Mouse (Mus musculus) brown adipose tissue, adult 24 weeks (tissue): Measurements from ENCODE around the gene Rhag. TPM values are rescaled to one million over a fixed set of nuclear protein-coding genes. Genes with fewer than 3 reads are reported as not detected.

Experiments
- H3K27ac ChIP-seq: fragments of 200-500 bp; replicated peaks from 2 replicates; pipeline ENCODE4 v1.5.1; 2012; ENCODE audit warnings: low read depth, mild to moderate bottlenecking, low read length
- H3K4me1 ChIP-seq: fragments of 200-500 bp; 2 replicates; pipeline ENCODE4 v1.6.1; 2012; ENCODE audit warnings: low read length, mixed read lengths; ENCODE audit not compliant: control insufficient read depth, insufficient read depth, insufficient read length
- H3K4me3 ChIP-seq: fragments of 200-500 bp; 2 replicates; pipeline ENCODE4 v1.5.1; 2012; ENCODE audit warnings: low read depth, mild to moderate bottlenecking, low read length, moderate library complexity; ENCODE audit not compliant: insufficient read depth
- polyA plus RNA-seq: library from polyadenylated mRNA; stranded (reverse); fragments of >200 nt; gene quantifications from 2 replicates; pipeline ENCODE4 v1.2.4, GENCODE M21; 2012; ENCODE audit not compliant: missing spikeins, insufficient read depth, insufficient read length

Rhag gene
- polyA plus RNA-seq = not detected in 2 replicates

DNA sequence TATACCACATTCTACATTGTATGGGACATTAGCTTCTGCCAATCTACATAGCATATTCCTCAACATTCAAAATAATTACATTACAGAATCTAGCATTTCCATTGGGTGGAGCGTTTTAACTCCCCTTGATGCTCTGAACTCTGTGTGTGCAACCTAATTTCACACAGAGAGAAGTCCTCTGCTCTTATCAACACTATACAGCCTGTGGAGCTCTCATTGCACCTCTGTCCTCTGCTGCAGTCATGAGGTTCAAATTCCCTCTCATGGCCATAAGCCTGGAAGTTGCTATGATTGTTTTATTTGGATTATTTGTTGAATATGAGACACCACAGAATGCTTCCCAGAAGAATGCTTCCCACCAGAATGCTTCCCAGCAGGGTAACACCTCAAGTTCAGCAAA, at the start of gene Rhag:
Rhag (plus strand) TSS at position 193 of the 400 bp plus-strand sequence.
- Histone ChIP-seq H3K4me3 (no peak within 1 kb of the TSS), H3K4me1 (no peaks in the 10 kb centered on the region)

GRCm38 (mm10) chr17:40763662-40764061, 47.3 kb upstream of the Rhag start:
- Histone ChIP-seq H3K27ac (no peak overlapping the region), H3K4me3 (no peak overlapping the region), H3K4me1 (no peaks in the 10 kb centered on the region)

More for the DNA sequence above, at the start of gene Rhag:
- no peak within 1 kb of the TSS for H3K27ac ChIP-seq

DNA sequence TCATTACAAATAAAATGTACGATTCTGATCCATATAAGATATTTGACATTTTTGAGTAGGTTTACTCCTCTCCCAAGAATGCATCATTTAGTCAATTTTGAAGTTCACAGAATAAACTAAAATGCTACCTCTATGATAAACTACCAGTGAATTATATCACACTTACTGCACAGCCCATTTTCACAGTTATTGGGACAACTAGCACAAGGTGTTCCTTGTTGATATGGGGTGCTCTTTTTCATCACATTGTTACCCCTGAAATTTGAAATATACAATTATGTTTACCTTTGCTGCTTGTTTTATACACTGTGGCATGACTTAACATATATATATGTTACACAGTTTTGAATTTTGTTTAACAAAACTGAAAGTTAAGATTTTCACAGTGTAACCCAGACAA, 43.8 kb upstream of the Rhag start:
- no peak overlapping the region for H3K27ac ChIP-seq
- no peak overlapping the region for H3K4me3 ChIP-seq
- H3K4me1 ChIP-seq = no peaks in the 10 kb centered on the region

DNA sequence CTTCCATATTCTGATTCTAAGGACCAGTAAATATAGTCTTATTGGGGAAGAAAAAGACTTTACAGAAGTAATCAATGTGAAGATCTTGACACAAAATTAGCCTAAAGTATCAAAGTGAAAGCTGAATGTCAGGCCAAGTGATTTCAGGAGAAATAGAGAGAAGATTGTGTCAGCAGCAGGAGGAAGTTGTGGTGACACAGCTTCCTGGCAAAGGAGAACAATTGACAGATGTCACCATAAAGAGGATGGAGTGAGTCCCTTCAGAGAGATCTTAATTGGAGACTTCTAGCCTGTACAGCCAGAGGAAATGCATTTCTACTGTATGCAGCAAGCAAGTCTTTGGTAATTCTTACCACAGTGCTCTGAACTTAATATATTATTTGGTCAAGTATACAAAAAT, 21.0 kb upstream of the Rhag start:
- Histone ChIP-seq H3K27ac (no peak overlapping the region), H3K4me1 (no peaks in the 10 kb centered on the region), H3K4me3 (no peak overlapping the region)

DNA sequence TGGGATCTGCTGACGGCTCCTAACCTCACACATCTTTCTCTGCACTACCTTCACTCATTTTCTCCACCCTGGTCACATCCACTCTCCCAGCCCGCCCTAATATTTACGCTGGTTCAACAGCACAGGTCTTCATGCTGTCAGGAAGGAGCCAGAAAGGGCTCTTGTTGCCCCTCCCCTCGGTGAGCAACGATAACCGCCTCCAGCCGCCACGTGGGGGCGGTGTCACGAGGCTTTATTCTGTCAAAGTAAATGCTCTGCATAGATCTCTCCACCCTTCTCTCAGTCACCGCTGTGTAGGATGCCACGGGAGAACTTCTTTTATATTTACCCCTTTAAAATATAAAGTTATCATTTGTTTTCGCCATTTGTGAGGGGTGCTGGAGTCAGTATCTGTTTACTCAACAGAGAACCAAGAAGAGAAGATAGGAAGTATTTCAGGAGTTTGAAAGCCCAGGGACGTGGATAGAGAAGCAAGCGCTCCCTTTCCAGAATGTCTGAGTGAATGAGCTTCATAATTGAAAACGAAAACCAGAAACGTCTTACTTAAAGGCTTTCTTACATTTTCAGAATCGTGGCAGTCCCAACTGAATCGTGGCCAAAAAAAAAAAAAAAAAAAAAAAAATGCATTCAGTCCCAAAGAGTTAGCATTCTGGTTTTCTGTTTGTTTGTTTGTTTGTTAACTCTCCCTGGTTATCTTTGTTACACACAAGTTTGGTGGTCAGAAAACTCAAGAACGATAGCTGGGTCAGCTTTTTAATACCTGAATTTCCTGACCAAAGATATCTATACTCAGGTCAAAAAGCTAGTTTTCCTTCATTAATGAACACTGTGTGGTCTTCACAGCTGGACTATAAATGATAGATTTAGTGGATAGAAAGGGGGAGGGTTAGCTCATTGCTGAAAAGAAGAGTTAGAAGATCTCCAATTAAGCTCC, 16.7 kb upstream of the Rhag start:
- H3K4me3 ChIP-seq = no peak overlapping the region
- no peaks in the 10 kb centered on the region for H3K4me1 ChIP-seq
- no peak overlapping the region for H3K27ac ChIP-seq

- Histone ChIP-seq H3K4me3 (no peak overlapping the region), H3K4me1 (no peaks in the 10 kb centered on the region), H3K27ac (no peak overlapping the region)
These were observed 8.1 kb upstream of the Rhag start for GRCm38 (mm10) chr17:40802707-40803340.

DNA sequence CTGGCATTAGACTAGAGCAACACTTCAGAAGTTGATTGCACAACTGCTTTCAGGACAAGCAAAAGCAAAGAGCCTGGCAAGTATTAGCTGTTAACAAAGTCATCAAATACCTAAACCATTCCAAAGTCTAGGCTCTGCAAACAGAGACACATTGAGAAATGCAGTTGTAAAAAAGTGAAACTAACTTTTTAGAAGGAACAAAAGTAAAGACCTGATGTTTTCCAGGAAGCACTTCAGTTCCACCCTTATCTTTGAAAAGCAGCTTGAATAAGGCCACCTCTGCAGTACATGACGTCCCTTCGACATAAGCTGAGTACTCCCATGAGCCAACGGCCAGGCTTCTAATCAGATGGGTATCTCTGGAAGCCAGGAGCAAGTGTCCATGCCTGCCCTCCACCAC, 4.4 kb upstream of the Rhag start:
- H3K4me1 ChIP-seq = no peaks in the 10 kb centered on the region
- no peak overlapping the region for H3K27ac ChIP-seq
- no peak overlapping the region for H3K4me3 ChIP-seq

DNA sequence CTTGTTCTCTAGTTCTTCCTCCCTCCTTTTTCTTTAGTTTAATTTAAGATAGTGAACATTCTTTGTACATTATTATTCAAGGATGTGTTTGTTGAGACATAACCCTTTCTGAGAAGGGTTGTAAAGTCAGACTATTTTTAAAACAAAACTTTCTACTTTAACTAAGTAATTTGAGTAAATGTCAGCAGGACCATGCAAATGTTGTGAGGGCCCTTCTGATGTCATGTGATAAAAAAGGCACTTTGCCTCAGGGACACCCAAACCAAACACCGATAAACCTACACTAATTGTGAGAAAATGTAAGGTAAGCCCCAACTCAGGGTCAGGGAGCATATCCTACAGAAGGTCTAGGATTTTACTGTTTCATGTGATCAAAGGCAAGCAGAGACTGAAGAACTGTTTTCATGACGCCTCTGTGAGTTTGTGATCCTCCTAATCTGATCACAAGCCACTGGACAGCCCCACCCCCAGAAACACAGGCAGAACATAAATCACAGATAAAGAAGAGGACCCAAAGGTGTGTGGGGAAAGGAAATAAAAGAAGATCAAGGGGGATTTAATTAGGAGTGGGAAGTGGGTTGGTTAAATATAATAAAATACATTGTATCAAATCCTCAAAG, 3.9 kb upstream of the Rhag start, which contains the start of gene Crisp2:
Crisp2 (minus strand) TSS at position 51 of the 620 bp plus-strand sequence.
- no peak within 1 kb of the TSS for H3K4me3 ChIP-seq
- H3K27ac ChIP-seq = no peak within 1 kb of the TSS
- H3K4me1 ChIP-seq = no peaks in the 10 kb centered on the region

GRCm38 (mm10) chr17:40808071-40808470, 2.9 kb upstream of the Rhag start:
- Histone ChIP-seq H3K4me3 (no peak overlapping the region), H3K4me1 (no peaks in the 10 kb centered on the region), H3K27ac (no peak overlapping the region)

GRCm38 (mm10) chr17:40811560-40811959, 634 bp downstream of the Rhag start:
- Histone ChIP-seq H3K4me1 (no peaks in the 10 kb centered on the region), H3K27ac (no peak overlapping the region), H3K4me3 (no peak overlapping the region)

- Histone ChIP-seq H3K27ac (no peak overlapping the region), H3K4me1 (no peaks in the 10 kb centered on the region), H3K4me3 (no peak overlapping the region)
These were observed 1.3 kb downstream of the Rhag start for GRCm38 (mm10) chr17:40812259-40812658.

- H3K4me3 ChIP-seq = no peak overlapping the region
- no peaks in the 10 kb centered on the region for H3K4me1 ChIP-seq
- no peak overlapping the region for H3K27ac ChIP-seq
These were observed 6.5 kb downstream of the Rhag start for GRCm38 (mm10) chr17:40817340-40817943.

DNA sequence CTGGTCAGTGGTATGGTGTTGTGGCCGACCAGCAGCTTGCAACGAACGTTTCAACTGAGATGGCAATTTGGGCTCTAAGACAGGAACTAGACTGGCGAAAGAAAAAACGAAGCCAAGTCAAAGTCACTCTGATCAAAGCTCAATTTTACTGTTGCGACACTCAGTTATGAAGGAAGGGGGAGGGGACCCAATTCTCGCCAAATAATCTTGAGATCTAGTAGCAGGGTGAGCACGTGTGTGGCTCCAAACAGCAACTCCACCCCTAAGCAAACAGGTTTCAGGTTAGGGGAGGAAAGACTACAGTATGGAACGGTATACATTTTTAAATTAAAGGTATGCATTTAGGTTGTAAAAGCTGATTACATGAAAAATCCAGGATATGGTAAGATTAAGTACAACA, 10.6 kb downstream of the Rhag start:
- no peaks in the 10 kb centered on the region for H3K4me1 ChIP-seq
- H3K4me3 ChIP-seq = no peak overlapping the region
- H3K27ac ChIP-seq = no peak overlapping the region

GRCm38 (mm10) chr17:40823817-40824216, 12.9 kb downstream of the Rhag start:
- H3K27ac ChIP-seq = no peak overlapping the region
- H3K4me3 ChIP-seq = no peak overlapping the region
- no peaks in the 10 kb centered on the region for H3K4me1 ChIP-seq

- Histone ChIP-seq H3K27ac (no peak overlapping the region), H3K4me3 (no peak overlapping the region), H3K4me1 (no peaks in the 10 kb centered on the region)
These were observed 13.6 kb downstream of the Rhag start for GRCm38 (mm10) chr17:40824549-40824948.
